Mouse (Mus musculus) mouse trophoblast stem cell (cell line): ENCODE results near the gene Actr3.
"Not testable (repeated sequence)": the region's sequence is repeated elsewhere in the genome, so short reads cannot be mapped to it uniquely, and the experiment has no call there.

ENCODE experiments used
- in situ Hi-C, 2 experiments: fragments of 300-500 bp; cut with MseI, MboI; formaldehyde crosslinking; loops; 2 replicates in 1 of 2; 3 replicates in 1 of 2; pipeline ENCODE4 v1.15.1; 2025

Actr3 gene

DNA sequence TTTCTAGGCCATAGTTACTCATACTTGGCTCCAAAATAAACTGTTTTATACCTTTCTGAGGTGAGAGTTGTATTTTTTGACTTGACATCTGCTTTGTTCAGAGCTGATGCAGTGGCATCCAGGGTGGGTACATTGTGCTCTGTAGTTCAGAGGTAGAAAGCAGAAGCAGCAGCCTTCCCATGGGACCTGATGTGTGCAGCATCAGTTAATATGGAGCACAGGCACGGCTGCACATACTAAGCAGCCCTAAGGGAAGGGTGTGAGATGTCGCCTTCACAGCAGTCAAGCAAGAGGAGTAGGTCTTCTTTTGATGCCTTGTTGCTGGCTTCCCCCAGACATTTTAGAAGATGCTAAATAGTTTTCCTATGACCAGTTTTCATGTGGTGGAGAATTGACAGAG lies 3.3 kb upstream of the Actr3 start:
- in situ Hi-C loops = no loop called here

GRCm38 (mm10) chr1:125437927-125438326 lies 2.4 kb upstream of the Actr3 start:
- in situ Hi-C loops = no loop called here

DNA sequence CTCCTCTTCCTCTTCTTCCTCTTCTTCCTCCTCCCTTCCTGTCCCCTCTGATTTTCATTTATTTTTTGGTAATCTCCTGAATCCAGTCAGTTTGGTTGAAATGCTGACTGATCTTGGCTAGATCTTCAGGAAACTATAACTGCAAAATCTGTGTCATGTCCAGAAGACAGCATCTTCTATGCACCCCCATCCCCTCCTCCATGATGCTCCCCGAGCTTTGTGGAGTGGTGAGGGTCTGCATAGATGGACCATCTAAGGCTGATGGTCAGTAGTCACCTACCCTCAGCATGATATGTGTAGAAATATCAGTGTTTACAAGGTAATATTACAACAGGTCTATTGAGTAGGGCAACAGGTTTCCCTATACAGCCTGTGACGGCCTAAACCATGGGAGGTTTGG lies 1.6 kb upstream of the Actr3 start:
- in situ Hi-C loops = no loop called here

DNA sequence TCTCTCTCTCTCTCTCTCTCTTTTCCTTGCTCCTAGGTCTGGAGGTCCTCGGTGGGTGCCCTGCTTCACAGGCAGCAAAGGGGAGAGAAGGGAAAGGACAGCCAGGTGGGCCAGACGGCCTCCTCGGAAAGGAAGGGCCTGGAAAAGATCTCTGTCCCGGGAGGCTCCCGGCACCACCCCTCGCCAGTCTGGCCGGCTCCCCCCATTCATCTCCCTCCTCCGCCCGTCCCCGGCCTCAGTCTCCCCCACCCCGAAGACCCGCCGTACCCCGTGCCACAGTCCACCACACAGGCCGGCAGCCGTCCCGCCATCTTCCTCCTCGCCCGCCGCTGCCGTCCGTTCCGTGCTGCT lies 534 bp downstream of the Actr3 start:
- in situ Hi-C loops = no loop called here

- in situ Hi-C loops = no loop called here
Observed at GRCm38 (mm10) chr1:125434485-125435001, 984 bp downstream of the Actr3 start.

GRCm38 (mm10) chr1:125431286-125431685 lies 4.2 kb downstream of the Actr3 start:
- in situ Hi-C loops = no loop called here

- in situ Hi-C loops = no loop called here
Observed at GRCm38 (mm10) chr1:125430737-125431136, 4.8 kb downstream of the Actr3 start.

DNA sequence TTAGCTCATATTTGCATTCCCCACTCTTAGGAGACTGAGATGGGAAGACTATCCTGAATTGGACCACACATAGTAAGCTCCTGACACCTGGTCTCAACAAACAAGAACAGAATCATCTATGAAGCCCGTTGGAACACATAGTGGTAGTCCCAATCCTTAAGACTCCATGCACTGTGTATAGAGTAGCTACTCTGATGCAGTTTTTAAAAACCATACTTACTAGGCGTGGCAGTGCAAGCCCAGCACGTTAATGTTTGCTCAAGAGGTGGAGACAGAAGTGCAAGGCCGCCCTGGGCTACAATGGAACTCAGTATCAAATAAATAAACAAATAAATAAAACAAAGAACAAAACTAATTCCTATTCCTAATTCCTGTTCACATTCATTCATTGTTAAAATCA lies 5.5 kb downstream of the Actr3 start:
- in situ Hi-C loops = no loop called here

- in situ Hi-C loops = no loop called here
Observed at GRCm38 (mm10) chr1:125428315-125428714, 7.2 kb downstream of the Actr3 start.

DNA sequence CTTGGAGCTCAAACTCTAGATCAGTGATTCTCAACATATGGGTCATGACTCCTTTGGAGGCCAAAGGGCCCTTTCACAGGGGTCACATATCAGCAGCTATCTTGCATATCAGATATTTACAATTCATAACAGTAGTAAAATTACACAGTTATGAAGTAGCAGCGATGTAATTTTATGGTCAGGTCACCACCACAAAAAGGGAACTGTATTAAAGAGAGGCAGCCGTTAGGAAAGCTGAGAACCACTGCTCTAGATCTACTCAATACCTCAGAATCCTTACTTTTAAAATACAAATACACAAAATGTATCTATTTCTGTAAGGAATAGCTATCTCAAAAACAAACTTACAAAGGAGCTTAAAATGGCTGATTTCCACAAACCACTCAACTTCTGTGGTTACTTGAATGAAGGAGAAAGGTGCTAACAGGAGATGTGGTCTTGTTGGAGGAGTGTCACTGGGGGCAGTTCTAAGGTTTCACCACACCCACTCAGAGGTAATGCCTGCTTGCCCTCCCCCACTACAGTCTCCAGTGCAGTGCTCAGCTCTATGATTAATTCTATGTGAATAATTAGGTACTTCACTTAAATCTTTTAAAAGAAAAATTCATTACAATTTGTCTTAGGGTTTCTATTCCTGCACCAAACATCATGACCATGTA lies 9.0 kb downstream of the Actr3 start:
- in situ Hi-C loops = no loop called here

DNA sequence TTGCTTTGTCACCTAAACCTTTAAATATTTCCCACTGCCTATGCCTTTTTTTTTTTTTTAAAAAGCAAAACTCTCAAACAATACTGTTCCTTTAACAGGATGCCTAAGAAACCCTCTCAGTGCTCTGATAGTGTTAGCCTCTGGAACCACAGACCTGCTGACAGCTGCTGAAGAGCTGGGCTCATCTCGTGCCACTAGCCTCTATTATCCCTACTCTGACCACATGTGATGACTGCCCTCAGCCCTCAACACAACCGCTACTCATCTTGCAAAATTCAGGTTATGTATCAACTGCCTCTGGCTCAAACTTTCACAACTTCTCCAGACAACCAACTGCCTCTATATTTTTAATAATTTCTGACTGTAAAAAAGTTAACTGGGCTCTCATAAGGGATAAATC lies 15.6 kb downstream of the Actr3 start:
- in situ Hi-C loops = no loop called here

DNA sequence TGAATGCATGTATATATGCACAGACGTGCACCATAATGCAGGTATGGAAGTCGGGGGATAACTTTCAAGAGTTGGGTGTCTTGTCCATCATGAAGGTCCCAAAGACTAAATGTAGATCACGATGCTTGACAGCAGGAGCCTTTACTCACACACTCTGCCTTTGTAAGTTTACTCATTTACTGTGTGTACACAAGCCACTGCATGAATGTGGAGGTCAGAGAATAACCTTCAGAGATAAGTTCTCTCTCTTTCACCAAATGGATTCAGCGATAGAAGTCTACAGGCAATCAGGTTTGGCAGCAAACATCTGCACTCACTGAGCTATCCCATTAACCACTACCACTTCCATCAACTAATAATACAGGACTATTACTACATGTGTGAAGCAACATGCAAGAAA lies 16.8 kb downstream of the Actr3 start:
- in situ Hi-C loops = no loop called here

DNA sequence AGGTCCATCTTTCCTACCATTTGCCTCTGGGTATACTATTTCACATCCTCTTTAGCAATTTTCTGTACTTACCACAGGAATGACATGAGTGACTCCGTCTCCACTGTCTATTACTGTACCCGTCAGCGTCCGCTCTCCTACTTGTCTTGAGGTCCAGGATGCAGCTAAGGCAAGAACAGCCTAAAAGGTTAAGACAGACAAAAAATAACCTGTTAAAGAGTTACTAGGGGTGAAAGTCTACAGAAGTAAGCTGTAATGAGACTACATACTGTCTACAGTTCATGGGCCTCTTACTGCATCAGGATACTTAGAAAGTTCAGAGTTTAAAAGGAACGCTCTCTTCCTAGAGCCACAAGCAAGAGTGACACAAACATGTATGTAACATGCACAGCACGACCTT lies 28.3 kb downstream of the Actr3 start:
- in situ Hi-C loops = no loop called here

GRCm38 (mm10) chr1:125395391-125395790 lies 40.1 kb downstream of the Actr3 start:
- in situ Hi-C loops = no loop called here

GRCm38 (mm10) chr1:125393324-125393723 lies 42.2 kb downstream of the Actr3 start:
- in situ Hi-C loops = not testable (repeated sequence)

DNA sequence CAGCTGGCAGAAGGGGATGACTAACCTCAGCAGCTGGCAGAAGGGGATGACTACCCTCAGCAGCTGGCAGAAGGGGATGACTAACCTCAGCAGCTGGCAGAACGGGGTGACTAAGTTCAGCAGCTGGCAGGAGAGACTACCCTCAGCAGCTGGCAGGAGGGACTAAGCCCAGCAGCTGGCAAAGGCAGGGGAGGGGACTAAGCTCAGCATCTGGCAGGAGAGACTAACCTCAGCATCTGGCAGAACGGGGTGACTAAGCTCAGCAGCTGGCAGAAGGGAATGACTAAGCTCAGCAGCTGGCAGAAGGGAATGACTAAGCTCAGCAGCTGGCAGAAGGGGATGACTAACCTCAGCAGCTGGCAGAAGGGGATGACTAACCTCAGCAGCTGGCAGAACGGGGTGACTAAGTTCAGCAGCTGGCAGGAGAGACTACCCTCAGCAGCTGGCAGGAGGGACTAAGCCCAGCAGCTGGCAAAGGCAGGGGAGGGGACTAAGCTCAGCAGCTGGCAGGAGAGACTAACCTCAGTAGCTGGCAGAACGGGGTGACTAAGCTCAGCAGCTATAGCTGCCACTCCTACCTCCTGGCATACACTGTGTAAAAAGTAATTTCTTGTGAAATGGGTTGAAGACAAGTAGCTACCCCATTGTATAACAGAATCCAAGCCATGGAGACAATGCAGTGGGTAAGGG lies 45.3 kb downstream of the Actr3 start:
- in situ Hi-C loops = not testable (repeated sequence)

DNA sequence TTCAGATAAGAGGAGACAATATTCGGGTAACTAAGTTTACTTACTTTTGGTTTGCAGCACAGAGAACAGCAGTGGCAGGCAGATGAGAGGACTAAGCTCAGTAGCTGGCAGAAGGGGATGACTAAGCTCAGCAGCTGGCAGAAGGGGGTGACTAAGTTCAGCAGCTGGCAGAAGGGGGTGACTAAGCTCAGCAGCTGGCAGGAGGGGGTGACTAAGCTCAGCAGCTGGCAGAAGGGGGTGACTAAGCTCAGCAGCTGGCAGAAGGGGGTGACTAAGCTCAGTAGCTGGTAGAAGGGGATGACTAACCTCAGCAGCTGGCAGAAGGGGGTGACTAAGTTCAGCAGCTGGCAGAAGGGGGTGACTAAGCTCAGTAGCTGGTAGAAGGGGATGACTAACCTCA lies 45.9 kb downstream of the Actr3 start:
- in situ Hi-C loops = loop anchor here in 1 of 2 experiments (10.0 kb wide), 1 partner anchor 185 kb away; no protein-coding TSS in a partner anchor

DNA sequence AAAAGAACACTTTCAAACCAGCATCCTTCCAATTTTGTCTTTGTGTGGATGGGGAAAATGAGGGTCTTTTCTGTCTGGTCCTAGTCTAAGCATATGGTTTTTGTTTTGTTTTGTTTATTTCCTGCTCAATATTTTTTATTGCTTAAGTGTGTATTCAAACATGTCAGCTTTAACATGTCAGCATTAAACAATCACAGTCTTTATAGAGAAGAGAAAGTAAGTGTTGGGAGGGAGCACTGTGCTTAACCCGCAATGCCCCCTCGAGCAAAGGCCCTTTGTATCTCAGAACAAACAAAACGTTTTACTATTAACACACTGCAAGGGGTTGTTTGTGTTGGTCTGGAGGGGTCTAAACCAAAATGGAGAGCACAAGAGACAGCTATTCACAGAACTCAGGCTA lies 47.2 kb downstream of the Actr3 start:
- in situ Hi-C loops = loop anchor here in 1 of 2 experiments (10.0 kb wide), 1 partner anchor 186 kb away; no protein-coding TSS in a partner anchor

- in situ Hi-C loops = loop anchor here in 1 of 2 experiments (10.0 kb wide), 1 partner anchor 189 kb away; no protein-coding TSS in a partner anchor
Observed at GRCm38 (mm10) chr1:125386217-125386616, 49.3 kb downstream of the Actr3 start.

GRCm38 (mm10) chr1:125382622-125383021 lies 52.9 kb downstream of the Actr3 start:
- in situ Hi-C loops = loop anchor here in 1 of 2 experiments (10.0 kb wide), 1 partner anchor 192 kb away; no protein-coding TSS in a partner anchor

- in situ Hi-C loops = no loop called here
Observed at GRCm38 (mm10) chr1:125378889-125379288, 56.6 kb downstream of the Actr3 start.

DNA sequence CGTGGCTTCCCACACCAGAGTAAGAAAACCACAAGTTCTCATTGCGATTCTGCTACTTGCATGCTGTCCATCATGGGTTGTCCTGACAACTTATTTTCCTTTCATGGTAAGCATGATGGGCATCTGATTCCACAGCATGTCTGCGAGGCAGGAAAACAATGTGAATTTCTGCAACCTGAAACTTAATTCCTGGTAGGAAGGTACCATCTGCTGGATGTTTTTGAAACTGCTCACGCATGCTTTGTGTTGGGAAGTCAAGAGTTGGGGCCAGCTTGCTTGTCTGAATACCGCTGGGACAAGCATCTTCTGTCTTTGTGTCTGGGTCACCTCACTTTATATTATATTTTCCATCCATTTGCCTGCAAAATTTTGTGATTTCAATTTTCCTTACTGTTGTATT lies 62.7 kb downstream of the Actr3 start:
- in situ Hi-C loops = loop anchor here (25.0 kb wide), 1 partner anchor 661 kb away; no protein-coding TSS in a partner anchor

GRCm38 (mm10) chr1:125370779-125371178 lies 64.7 kb downstream of the Actr3 start:
- in situ Hi-C loops = loop anchor here (25.0 kb wide), 1 partner anchor 658 kb away; no protein-coding TSS in a partner anchor
